ENCODE assay signal across 8 mouse cellular contexts in the genomic region with DNA sequence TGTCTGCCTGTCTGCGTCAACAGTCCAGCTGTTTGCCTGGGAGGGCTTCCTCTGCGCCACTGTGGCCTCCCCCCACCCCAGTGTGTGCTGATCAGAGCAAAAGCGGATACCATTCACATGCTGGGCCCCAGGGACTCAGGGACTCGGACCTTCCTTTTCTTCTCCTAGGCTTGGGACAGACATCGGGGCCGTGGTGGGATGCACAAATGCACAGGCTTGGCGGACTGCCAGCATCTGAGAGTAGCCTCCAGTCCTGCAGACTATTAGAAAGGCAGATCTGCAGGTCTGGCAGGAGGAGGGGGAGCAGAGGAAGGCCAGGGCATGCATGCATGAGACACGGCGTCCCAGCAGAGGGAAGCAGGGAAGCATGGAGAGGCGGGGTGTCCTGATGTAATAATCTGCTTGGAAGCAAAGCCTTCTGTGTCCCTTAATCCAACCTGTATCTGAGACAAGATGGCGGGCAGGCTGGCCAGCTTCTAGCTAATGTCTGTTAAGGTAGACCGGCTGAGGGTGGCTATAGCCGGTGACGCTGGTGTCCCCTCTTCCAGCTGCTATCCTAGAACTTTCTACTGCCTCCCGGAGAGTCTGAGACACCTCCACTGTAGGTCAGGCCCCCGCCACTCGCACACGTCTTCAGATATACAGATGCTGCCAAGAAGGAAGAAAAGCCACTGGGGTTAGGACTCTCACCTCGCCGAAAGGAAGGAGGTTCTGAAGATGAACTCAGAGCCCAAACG. TPM values are rescaled to one million over a fixed set of nuclear protein-coding genes. Genes with fewer than 3 reads are reported as not detected.
A peak's percentile ranks its signal among the peaks of the same experiment; 100 is the strongest.
DNase-seq lines count a peak whose midpoint lies in the region; ATAC-seq and TF ChIP-seq lines count a peak whose summit lies in the region.

No protein-coding gene starts in this region.

- 39% methylated on average over 21 of the region's 21 CpGs for WGBS in embryonic facial prominence, embryonic 15.5 days
- 26% methylated on average over 21 of the region's 21 CpGs for WGBS in hindbrain, postnatal 0 days

- H3K9ac ChIP-seq in embryonic facial prominence, embryonic 15.5 days = no peak overlapping the region
- peak overlapping the region; percentile 31 for H3K9ac ChIP-seq in hindbrain, postnatal 0 days (replicated peaks; ENCODE audit: low read length)

- peak; percentile 86 for DNase-seq in left cerebral cortex, postnatal 4 days
- no peak for DNase-seq in left cerebral cortex, postnatal 36 days (ENCODE audit: low spot score in 2 of 2)
- peak; percentile 80 for DNase-seq in hindbrain, postnatal 0 days (ENCODE audit: low spot score)
- peak; percentile 63 for DNase-seq in neural tube, embryonic 10.5 days (ENCODE audit: extremely low spot score, low spot score)
- no peak for DNase-seq in right cerebral cortex, adult 2 months (ENCODE audit: low spot score in 2 of 2)
- no peak for DNase-seq in layer of hippocampus, adult 9-11 months
- no peak for DNase-seq in layer of hippocampus, postnatal 14 days (ENCODE audit: low spot score in 2 of 2)

- peaks cover 73% of the 10 kb centered on the region for H3K4me1 ChIP-seq in embryonic facial prominence, embryonic 15.5 days
- peaks cover 47% of the 10 kb centered on the region for H3K4me1 ChIP-seq in hindbrain, postnatal 0 days (ENCODE audit: insufficient read depth, low read length)

- no peak for ATAC-seq in embryonic facial prominence, embryonic 15.5 days (ENCODE audit: insufficient number of reproducible peaks, low FRiP score, low TSS enrichment, low read depth)
- ATAC-seq in hindbrain, postnatal 0 days = no peak

- H3K36me3 ChIP-seq in embryonic facial prominence, embryonic 15.5 days = no peaks in the 10 kb centered on the region; the same call in 1 of the 2 replicates
- H3K36me3 ChIP-seq in hindbrain, postnatal 0 days (ENCODE audit: insufficient read depth, low read length) = no peaks in the 10 kb centered on the region

- no peak overlapping the region; the same call in 1 of the 2 replicates for H3K4me2 ChIP-seq in embryonic facial prominence, embryonic 15.5 days (replicated peaks)
- H3K4me2 ChIP-seq in hindbrain, postnatal 0 days (ENCODE audit: low read depth, low read length) = 0 out of 2 replicates have a peak overlapping the region, but pooled peaks have one; percentile 7

- TF ChIP-seq CTCF in hindbrain, postnatal 0 days (IDR thresholded peaks at IDR 0.05; ENCODE audit: low read depth) = peak; percentile 28; the same call in 1 of the 2 replicates

- peak overlapping the region; percentile 96 for H3K27ac ChIP-seq in embryonic facial prominence, embryonic 15.5 days (replicated peaks)
- peak overlapping the region; percentile 95 for H3K27ac ChIP-seq in hindbrain, postnatal 0 days

- H3K9me3 ChIP-seq in embryonic facial prominence, embryonic 15.5 days (replicated peaks) = no peaks in the 10 kb centered on the region
- H3K9me3 ChIP-seq in hindbrain, postnatal 0 days (ENCODE audit: low read length) = no peaks in the 10 kb centered on the region

- no peaks in the 10 kb centered on the region for H3K27me3 ChIP-seq in embryonic facial prominence, embryonic 15.5 days
- no peaks in the 10 kb centered on the region for H3K27me3 ChIP-seq in hindbrain, postnatal 0 days (ENCODE audit: insufficient read depth, low read length)

- H3K4me3 ChIP-seq in embryonic facial prominence, embryonic 15.5 days (replicated peaks) = no peak overlapping the region
- H3K4me3 ChIP-seq in hindbrain, postnatal 0 days (ENCODE audit: low read length) = no peak overlapping the region

- intact Hi-C loops in left cerebral cortex, postnatal 4 days (cut with DNase I) = no loop called here
- intact Hi-C loops in left cerebral cortex, postnatal 36 days (cut with DNase I) = no loop called here

RNA-seq across cellular contexts. Expression of a gene that starts 14.9 kb away (rescaled TPM):
- 10 to 100 TPM; 17.5 to 17.9 TPM for total RNA-seq in left cerebral cortex, postnatal 4 days (2021)
- 10 to 100 TPM; 15.4 to 18.3 TPM for total RNA-seq in left cerebral cortex, postnatal 36 days (2021)
- 24.8 and 32.3 TPM in 2 replicates for polyA plus RNA-seq in embryonic facial prominence, embryonic 15.5 days (2015; fragmentation: Nextera tagmentation; extraction: Ambion mirVana)
- total RNA-seq in hindbrain, postnatal 0 days (2014; rRNA removed) = 36.6 and 38.3 TPM in 2 replicates
- polyA plus RNA-seq in hindbrain, postnatal 0 days (2015; fragmentation: Nextera tagmentation; extraction: Ambion mirVana) = 41.9 and 50.2 TPM in 2 replicates
- total RNA-seq in layer of hippocampus, postnatal 14 days (2021) = 10 to 100 TPM; 22.2 to 22.8 TPM

RNA-seq across cellular contexts. Expression of a gene that starts 30.1 kb away (rescaled TPM):
- 10 to 100 TPM; 26.8 to 29.4 TPM for total RNA-seq in left cerebral cortex, postnatal 4 days (2021)
- total RNA-seq in left cerebral cortex, postnatal 36 days (2021) = 10 to 100 TPM; 24.4 to 29.5 TPM
- polyA plus RNA-seq in embryonic facial prominence, embryonic 15.5 days (2015; fragmentation: Nextera tagmentation; extraction: Ambion mirVana) = 75.9 and 79.9 TPM in 2 replicates
- total RNA-seq in hindbrain, postnatal 0 days (2014; rRNA removed) = 30.1 and 43.2 TPM in 2 replicates
- polyA plus RNA-seq in hindbrain, postnatal 0 days (2015; fragmentation: Nextera tagmentation; extraction: Ambion mirVana) = 50.8 and 54.4 TPM in 2 replicates
- total RNA-seq in layer of hippocampus, postnatal 14 days (2021) = 10 to 100 TPM; 27.3 to 30.0 TPM

RNA-seq across cellular contexts. Expression of a gene that starts 30.3 kb away (rescaled TPM):
- total RNA-seq in left cerebral cortex, postnatal 4 days (2021) = 10 to 100 TPM; 35.7 to 39.9 TPM
- total RNA-seq in left cerebral cortex, postnatal 36 days (2021) = 10 to 100 TPM; 28.4 to 29.1 TPM
- 74.1 and 79.1 TPM in 2 replicates for polyA plus RNA-seq in embryonic facial prominence, embryonic 15.5 days (2015; fragmentation: Nextera tagmentation; extraction: Ambion mirVana)
- 31.9 and 37.5 TPM in 2 replicates for total RNA-seq in hindbrain, postnatal 0 days (2014; rRNA removed)
- 48.1 and 48.6 TPM in 2 replicates for polyA plus RNA-seq in hindbrain, postnatal 0 days (2015; fragmentation: Nextera tagmentation; extraction: Ambion mirVana)
- 10 to 100 TPM; 28.8 to 29.3 TPM for total RNA-seq in layer of hippocampus, postnatal 14 days (2021)

RNA-seq across cellular contexts. Expression of a gene that starts 37.7 kb away (rescaled TPM):
- not detected for total RNA-seq in left cerebral cortex, postnatal 4 days (2021)
- total RNA-seq in left cerebral cortex, postnatal 36 days (2021) = not detected
- polyA plus RNA-seq in embryonic facial prominence, embryonic 15.5 days (2015; fragmentation: Nextera tagmentation; extraction: Ambion mirVana) = not detected in 2 replicates
- not detected in 2 replicates for total RNA-seq in hindbrain, postnatal 0 days (2014; rRNA removed)
- not detected in 2 replicates for polyA plus RNA-seq in hindbrain, postnatal 0 days (2015; fragmentation: Nextera tagmentation; extraction: Ambion mirVana)
- total RNA-seq in layer of hippocampus, postnatal 14 days (2021) = not detected

RNA-seq across cellular contexts. Expression of a gene that starts 39.3 kb away (rescaled TPM):
- 10 to 100 TPM; 55.9 to 58.5 TPM for total RNA-seq in left cerebral cortex, postnatal 4 days (2021)
- 10 to 100 TPM; 33.2 to 41.6 TPM for total RNA-seq in left cerebral cortex, postnatal 36 days (2021)
- 44.8 and 51.2 TPM in 2 replicates for polyA plus RNA-seq in embryonic facial prominence, embryonic 15.5 days (2015; fragmentation: Nextera tagmentation; extraction: Ambion mirVana)
- 38.7 and 45.6 TPM in 2 replicates for total RNA-seq in hindbrain, postnatal 0 days (2014; rRNA removed)
- polyA plus RNA-seq in hindbrain, postnatal 0 days (2015; fragmentation: Nextera tagmentation; extraction: Ambion mirVana) = 56.8 and 62.8 TPM in 2 replicates
- 10 to 100 TPM; 38.5 to 48.9 TPM for total RNA-seq in layer of hippocampus, postnatal 14 days (2021)

Comparison
In these comparisons a context has a peak if more than half of its experiments do, and no peak if none do; other contexts are left out.
1. DNase-seq: peak in left cerebral cortex, postnatal 4 days (single experiment), hindbrain, postnatal 0 days (single experiment) and neural tube, embryonic 10.5 days (single experiment); none in left cerebral cortex, postnatal 36 days (0 of 2), right cerebral cortex, adult 2 months (0 of 2), layer of hippocampus, adult 9-11 months (single experiment) and layer of hippocampus, postnatal 14 days (0 of 2).